Comparison of ENCODE assay signal across 19 mouse cellular contexts in the genomic region with DNA sequence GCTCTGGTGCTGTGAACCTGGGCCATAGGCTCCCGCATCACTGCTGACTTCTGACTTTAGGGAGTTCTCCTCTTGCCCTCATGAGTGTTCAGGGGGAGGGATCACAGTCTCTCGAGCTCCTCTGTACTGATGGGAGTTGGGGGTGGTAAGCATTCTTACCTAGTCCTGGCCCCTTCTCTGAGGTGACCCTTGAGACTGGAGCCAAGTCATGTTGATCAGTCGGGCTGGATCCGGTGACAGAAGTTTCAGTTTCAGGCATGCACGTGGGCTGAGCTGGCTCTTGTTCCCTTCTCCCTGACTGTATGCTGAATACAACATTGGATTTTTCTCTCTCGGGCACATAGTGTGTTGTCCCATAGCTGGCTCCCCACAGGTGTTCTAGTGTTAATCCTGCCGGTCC. TPM values are rescaled to one million over a fixed set of nuclear protein-coding genes. Genes with fewer than 3 reads are reported as not detected.
A peak's percentile ranks its signal among the peaks of the same experiment; 100 is the strongest.
DNase-seq lines count a peak whose midpoint lies in the region; ATAC-seq and TF ChIP-seq lines count a peak whose summit lies in the region.
"Had no signal": no experiment of that assay in that cellular context is flagged by ENCODE, and none has a peak within 500 bp of the region (broad histone marks: within the 10 kb centered on the region; RNA-seq: fewer than 3 reads in every experiment).

No protein-coding gene starts in this region.

- no peak overlapping the region for H3K9ac ChIP-seq in kidney, embryonic 15.5 days
- H3K9ac ChIP-seq in limb, embryonic 13.5 days, result peak overlapping the region; percentile 88; the same call in 1 of the 2 replicates
- H3K9ac ChIP-seq: liver, embryonic 14.5 days had no signal

- peaks cover 39% of the 10 kb centered on the region for H3K79me2 ChIP-seq in C2C12 (ENCODE audit: control insufficient read depth, insufficient read depth)

- no peaks in the 10 kb centered on the region for H3K9me3 ChIP-seq in kidney, embryonic 15.5 days (replicated peaks)
- no peaks in the 10 kb centered on the region for H3K9me3 ChIP-seq in limb, embryonic 13.5 days

- H3ac ChIP-seq in C2C12 (ENCODE audit: control insufficient read depth, insufficient read length, low read depth), result no peak overlapping the region

- H3K27ac ChIP-seq in kidney, embryonic 15.5 days, result no peak overlapping the region
- no peak overlapping the region for H3K27ac ChIP-seq in limb, embryonic 13.5 days
- H3K27ac ChIP-seq: gastrocnemius, adult 2 months; liver, embryonic 14.5 days had no signal

- no peak overlapping the region for H3K4me3 ChIP-seq in kidney, embryonic 15.5 days (replicated peaks)
- H3K4me3 ChIP-seq in C2C12 (ENCODE audit: insufficient read depth, poor library complexity, severe bottlenecking), result peak overlapping the region; percentile 3
- H3K4me3 ChIP-seq in limb, embryonic 13.5 days, result no peak overlapping the region
- H3K4me3 ChIP-seq: gastrocnemius, adult 2 months had no signal

- H3K4me2 ChIP-seq in kidney, embryonic 15.5 days, result peak overlapping the region; percentile 89; the same call in 1 of the 2 replicates
- no peak overlapping the region; the same call in 1 of the 2 replicates for H3K4me2 ChIP-seq in limb, embryonic 13.5 days (replicated peaks)

- no peak for TF ChIP-seq CTCF in C2C12 (IDR thresholded peaks at IDR 0.05; ENCODE audit: control insufficient read depth, insufficient read depth, insufficient read length)

- peaks cover 7% of the 10 kb centered on the region for H3K79me3 ChIP-seq in C2C12 (ENCODE audit: low read depth)

- WGBS in kidney, embryonic 15.5 days, result 76% methylated on average over 7 of the region's 7 CpGs
- WGBS in limb, embryonic 13.5 days, result 85% methylated on average over 7 of the region's 7 CpGs

- no peak for ATAC-seq in kidney, embryonic 15.5 days (replicated peaks; ENCODE audit: low FRiP score)
- ATAC-seq in limb, embryonic 13.5 days (ENCODE audit: low FRiP score, low read depth), result no peak
- no peak for ATAC-seq in erythroid progenitor cell, adult 5-6 weeks (replicated peaks; ENCODE audit: low FRiP score, poor library complexity, severe bottlenecking)
- ATAC-seq: hindbrain, embryonic 16.5 days had no signal

- peaks cover 49% of the 10 kb centered on the region for H3K36me3 ChIP-seq in kidney, embryonic 15.5 days
- peaks cover 51% of the 10 kb centered on the region for H3K36me3 ChIP-seq in C2C12 (ENCODE audit: control insufficient read depth, insufficient read depth)
- peaks cover 53% of the 10 kb centered on the region for H3K36me3 ChIP-seq in limb, embryonic 13.5 days

- H3K4me1 ChIP-seq in kidney, embryonic 15.5 days, result peaks cover 21% of the 10 kb centered on the region
- peaks cover 21% of the 10 kb centered on the region for H3K4me1 ChIP-seq in limb, embryonic 13.5 days

- peak; percentile 38 for DNase-seq in cerebellum, adult 9-10 months
- DNase-seq in cerebellum, postnatal 4 days (ENCODE audit: low spot score in 2 of 2), result no peak
- no peak for DNase-seq in kidney, adult 18-20 months
- DNase-seq in lung, postnatal 4 days, result no peak
- DNase-seq: adrenal gland, postnatal 10 days; cerebellum, adult 2 months; gastrocnemius, adult 2 months; heart, adult 18-20 months; heart, postnatal 10 days; kidney, adult 8-10 months; kidney, postnatal 4 days; right cerebral cortex, adult 18-20 months; thymus, adult 2 months had no signal

- no peaks in the 10 kb centered on the region for H3K27me3 ChIP-seq in kidney, embryonic 15.5 days
- no peaks in the 10 kb centered on the region for H3K27me3 ChIP-seq in C2C12 (ENCODE audit: control insufficient read depth, insufficient read depth, insufficient read length)
- no peaks in the 10 kb centered on the region for H3K27me3 ChIP-seq in limb, embryonic 13.5 days

TF ChIP-seq in C2C12, 6 proteins besides CTCF, POLR2A, EP300 and RAD21:
- TF ChIP-seq USF1 (IDR thresholded peaks at IDR 0.05; ENCODE audit: low read depth) (no peak), MAX (IDR thresholded peaks at IDR 0.05) (no peak), MYOD1 (IDR thresholded peaks at IDR 0.05; ENCODE audit: control insufficient read depth, insufficient read length, low read depth) (no peak)

RNA-seq across cellular contexts. Expression of gene Creld2, which starts 2.0 kb away (rescaled TPM):
- polyA plus RNA-seq in kidney, embryonic 15.5 days (2015; fragmentation: Nextera tagmentation; extraction: Ambion mirVana), result 101 and 104 TPM in 2 replicates
- polyA plus RNA-seq in C2C12 (2012; fragmentation: generic; extraction: Trizol), result 107 TPM
- polyA plus RNA-seq in limb, embryonic 13.5 days (2015; fragmentation: Nextera tagmentation; extraction: Ambion mirVana), result 83.4 and 86.1 TPM in 2 replicates
- 19.8 and 26.4 TPM in 2 replicates for total RNA-seq in erythroid progenitor cell, adult 5-6 weeks (2015; ENCODE audit: low replicate concordance)
- 24.8 and 41.9 TPM in 2 replicates for total RNA-seq in erythroid progenitor cell, adult 5-6 weeks (2017; ENCODE audit: low replicate concordance)

RNA-seq across cellular contexts. Expression of gene Alg12, which starts 2.3 kb away (rescaled TPM):
- 12.2 and 14.3 TPM in 2 replicates for polyA plus RNA-seq in kidney, embryonic 15.5 days (2015; fragmentation: Nextera tagmentation; extraction: Ambion mirVana)
- polyA plus RNA-seq in C2C12 (2012; fragmentation: generic; extraction: Trizol), result 14.2 TPM
- polyA plus RNA-seq in limb, embryonic 13.5 days (2015; fragmentation: Nextera tagmentation; extraction: Ambion mirVana), result 10.2 and 11.6 TPM in 2 replicates
- total RNA-seq in erythroid progenitor cell, adult 5-6 weeks (2015; ENCODE audit: low replicate concordance), result 5.0 and 5.4 TPM in 2 replicates
- total RNA-seq in erythroid progenitor cell, adult 5-6 weeks (2017; ENCODE audit: low replicate concordance), result 1.2 and 2.4 TPM in 2 replicates

RNA-seq across cellular contexts. Expression of gene Pim3, which starts 40.6 kb away (rescaled TPM):
- 50.4 and 54.6 TPM in 2 replicates for polyA plus RNA-seq in kidney, embryonic 15.5 days (2015; fragmentation: Nextera tagmentation; extraction: Ambion mirVana)
- 68.3 TPM for polyA plus RNA-seq in C2C12 (2012; fragmentation: generic; extraction: Trizol)
- polyA plus RNA-seq in limb, embryonic 13.5 days (2015; fragmentation: Nextera tagmentation; extraction: Ambion mirVana), result 50.7 and 52.2 TPM in 2 replicates
- 0.72 and 1.3 TPM in 2 replicates for total RNA-seq in erythroid progenitor cell, adult 5-6 weeks (2015; ENCODE audit: low replicate concordance)
- total RNA-seq in erythroid progenitor cell, adult 5-6 weeks (2017; ENCODE audit: low replicate concordance), result 0.68 and 1.5 TPM in 2 replicates
